In the genomic region with DNA sequence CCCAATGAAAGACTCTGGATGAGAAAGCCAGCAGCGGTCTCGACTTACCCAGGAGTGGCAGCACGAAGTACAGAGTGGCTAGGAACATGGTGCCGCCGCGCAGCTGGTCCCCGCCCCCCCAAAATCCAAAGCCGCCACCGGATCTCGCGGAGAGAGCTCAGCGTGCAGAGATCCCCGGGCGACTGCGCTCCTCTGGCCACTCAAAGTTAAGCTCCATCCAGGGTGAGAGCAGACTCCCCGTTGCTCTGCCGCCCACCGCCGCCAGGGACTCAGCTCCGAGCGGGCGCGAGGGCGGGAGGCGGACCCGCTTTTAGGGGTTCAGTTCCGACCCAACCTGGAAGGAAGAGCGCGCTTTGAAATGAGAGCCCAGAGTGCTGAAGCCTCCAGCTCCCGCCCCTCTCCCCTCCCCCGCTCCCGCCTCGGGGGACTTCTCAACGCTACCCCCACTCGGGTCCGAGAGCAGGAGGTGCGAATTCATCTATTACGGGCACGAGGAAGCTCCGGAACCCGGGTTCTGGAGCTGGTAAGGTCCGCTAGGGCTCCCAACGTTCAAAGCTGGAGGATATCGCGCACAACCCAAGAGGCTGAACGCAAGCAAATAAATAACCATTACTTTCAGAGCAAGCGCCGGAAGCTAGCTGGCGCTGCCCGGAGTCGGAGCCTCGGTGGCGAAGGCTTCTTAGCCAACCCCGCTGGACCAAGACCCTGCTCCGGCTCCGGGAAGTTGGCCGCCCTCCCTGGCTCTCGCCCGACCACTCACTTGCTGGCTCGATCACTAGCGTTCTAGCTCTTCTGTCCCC, we compare ENCODE assay signal across 8 mouse cellular contexts. TPM values are rescaled to one million over a fixed set of nuclear protein-coding genes. Genes with fewer than 3 reads are reported as not detected.
DNase-seq lines count a peak whose midpoint lies in the region; ATAC-seq and TF ChIP-seq lines count a peak whose summit lies in the region.

No protein-coding gene starts in this region.

- H3K4me1 ChIP-seq in bone marrow, adult 2 months (ENCODE audit: control insufficient read depth, insufficient read depth, low read length) = peaks cover 2% of the 10 kb centered on the region; the same call in 1 of the 2 replicates
- peaks cover 61% of the 10 kb centered on the region for H3K4me1 ChIP-seq in hindbrain, embryonic 12.5 days
- H3K4me1 ChIP-seq in lung, postnatal 0 days (ENCODE audit: insufficient read depth, low read depth, low read length) = peaks cover 18% of the 10 kb centered on the region

- H3K36me3 ChIP-seq in hindbrain, embryonic 12.5 days = no peaks in the 10 kb centered on the region
- H3K36me3 ChIP-seq in lung, postnatal 0 days (ENCODE audit: insufficient read depth, low read length) = no peaks in the 10 kb centered on the region

- TF ChIP-seq POLR2A in bone marrow, adult 2 months (IDR thresholded peaks at IDR 0.05; ENCODE audit: borderline replicate concordance, control insufficient read depth, low read depth, low read length) = 0 out of 2 replicates have a peak, but pooled peaks have one; percentile 14

- no peak for TF ChIP-seq CTCF in bone marrow, adult 2 months (IDR thresholded peaks at IDR 0.05; ENCODE audit: control insufficient read depth, insufficient read depth, low read length)
- peak; percentile 44 for TF ChIP-seq CTCF in lung, postnatal 0 days (IDR thresholded peaks at IDR 0.05)

- H3K27me3 ChIP-seq in hindbrain, embryonic 12.5 days = peaks cover 24% of the 10 kb centered on the region
- H3K27me3 ChIP-seq in lung, postnatal 0 days (replicated peaks; ENCODE audit: insufficient read depth, low read length) = peaks cover 28% of the 10 kb centered on the region

- peak overlapping the region; percentile 60 for H3K4me3 ChIP-seq in bone marrow, adult 2 months (replicated peaks; ENCODE audit: control insufficient read depth, low read depth, low read length)
- peak overlapping the region; percentile 56 for H3K4me3 ChIP-seq in hindbrain, embryonic 12.5 days
- peak overlapping the region; percentile 47 for H3K4me3 ChIP-seq in lung, postnatal 0 days (ENCODE audit: low read depth, low read length)

- no peak overlapping the region for H3K27ac ChIP-seq in bone marrow, adult 2 months (ENCODE audit: control insufficient read depth, insufficient read depth, low read depth, low read length, poor library complexity)
- peak overlapping the region; percentile 83 for H3K27ac ChIP-seq in hindbrain, embryonic 12.5 days
- H3K27ac ChIP-seq in lung, postnatal 0 days (ENCODE audit: low read length) = no peak overlapping the region

- peak overlapping the region; percentile 88 for H3K4me2 ChIP-seq in hindbrain, embryonic 12.5 days (replicated peaks)
- peak overlapping the region; percentile 92 for H3K4me2 ChIP-seq in lung, postnatal 0 days (replicated peaks; ENCODE audit: low read depth, low read length)

- TF ChIP-seq EP300 in lung, postnatal 0 days (IDR thresholded peaks at IDR 0.05) = no peak

- WGBS in bone marrow, adult 2 months = 1% methylated on average over 61 of the region's 61 CpGs
- WGBS in hindbrain, embryonic 12.5 days = under 1% methylated on average over 60 of the region's 61 CpGs
- 2% methylated on average over 59 of the region's 61 CpGs for WGBS in lung, postnatal 0 days

- H3K9me3 ChIP-seq in hindbrain, embryonic 12.5 days (replicated peaks) = no peaks in the 10 kb centered on the region
- no peaks in the 10 kb centered on the region for H3K9me3 ChIP-seq in lung, postnatal 0 days (ENCODE audit: low read length)

- peak; percentile 45 for DNase-seq in ES-CJ7 (ENCODE audit: low read depth, low spot score)
- DNase-seq in frontal cortex, postnatal 25 days (ENCODE audit: low spot score in 2 of 2) = peak; percentile 26 to 32
- DNase-seq in layer of hippocampus, postnatal 25 days (ENCODE audit: extremely low spot score in 1 of 2, low spot score in 1 of 2) = peak; percentile 51
- peak; percentile 59 for DNase-seq in lung, postnatal 0 days (ENCODE audit: low spot score)
- peak; percentile 34 for DNase-seq in ovary, postnatal 36 days (ENCODE audit: low spot score)
- peak; percentile 26 for DNase-seq in yolk sac, embryonic 10.5 days (ENCODE audit: low spot score)

- H3K9ac ChIP-seq in hindbrain, embryonic 12.5 days = peak overlapping the region; percentile 67
- H3K9ac ChIP-seq in lung, postnatal 0 days (replicated peaks; ENCODE audit: low read depth) = 0 out of 2 replicates have a peak overlapping the region, but pooled peaks have one; percentile 16

- ATAC-seq in hindbrain, embryonic 12.5 days (ENCODE audit: low FRiP score) = peak; percentile 16
- ATAC-seq in lung, postnatal 0 days = peak; percentile 62

RNA-seq across cellular contexts. Expression of gene Gfra1, which starts 1.2 kb away (rescaled TPM):
- 0.83 and 2.4 TPM in 2 replicates for polyA plus RNA-seq in bone marrow, adult 2 months (2011; ENCODE audit: insufficient read depth, insufficient read length, low replicate concordance, missing spikeins)
- polyA plus RNA-seq in hindbrain, embryonic 12.5 days (2016; fragmentation: Nextera tagmentation; extraction: Ambion mirVana) = 59.8 and 65.1 TPM in 2 replicates
- total RNA-seq in layer of hippocampus, postnatal 25 days (2021) = 10 to 100 TPM; 57.4 to 68.1 TPM
- 5.6 and 6.2 TPM in 2 replicates for polyA plus RNA-seq in lung, postnatal 0 days (2015; fragmentation: Nextera tagmentation; extraction: Ambion mirVana)

RNA-seq across cellular contexts. Expression of gene Ccdc172, which starts 57.3 kb away (rescaled TPM):
- polyA plus RNA-seq in bone marrow, adult 2 months (2011; ENCODE audit: insufficient read depth, insufficient read length, low replicate concordance, missing spikeins) = not detected in 2 replicates
- polyA plus RNA-seq in hindbrain, embryonic 12.5 days (2016; fragmentation: Nextera tagmentation; extraction: Ambion mirVana) = not detected in 2 replicates
- total RNA-seq in layer of hippocampus, postnatal 25 days (2021) = under 1 TPM in 1 of 2 experiments, not detected in 1; 0.27 TPM
- polyA plus RNA-seq in lung, postnatal 0 days (2015; fragmentation: Nextera tagmentation; extraction: Ambion mirVana) = not detected in 2 replicates
